Mouse (Mus musculus): ENCODE measurements around the gene Tiam1. TPM values are rescaled to one million over a fixed set of nuclear protein-coding genes. Genes with fewer than 3 reads are reported as not detected.
"Not testable (repeated sequence)": the region's sequence is repeated elsewhere in the genome, so short reads cannot be mapped to it uniquely, and the experiment has no call there.

The Tiam1 gene
- total RNA-seq, 2 experiments from 2014 or later: 68.4 to 75.3 TPM

GRCm38 (mm10) chr16:90112577-90113155 lies 30.9 kb downstream of the Tiam1 start:
- DNase-seq (ENCODE audit: low spot score in 2 of 2): no peak

GRCm38 (mm10) chr16:90109500-90109899 lies 34.1 kb downstream of the Tiam1 start:
- DNase-seq (ENCODE audit: low spot score in 2 of 2): no peak

GRCm38 (mm10) chr16:90104714-90105459 lies 38.7 kb downstream of the Tiam1 start:
- no peak for DNase-seq (ENCODE audit: low spot score in 2 of 2)

- DNase-seq (ENCODE audit: low spot score in 2 of 2): no peak
Observed at GRCm38 (mm10) chr16:90103726-90104125, 39.8 kb downstream of the Tiam1 start.

- DNase-seq (ENCODE audit: low spot score in 2 of 2): no peak
Observed at GRCm38 (mm10) chr16:90102596-90102995, 41.0 kb downstream of the Tiam1 start.

- no peak for DNase-seq (ENCODE audit: low spot score in 2 of 2)
Observed at GRCm38 (mm10) chr16:90098191-90098605, 45.4 kb downstream of the Tiam1 start.

- no peak for DNase-seq (ENCODE audit: low spot score in 2 of 2)
Observed at GRCm38 (mm10) chr16:90097769-90098168, 45.8 kb downstream of the Tiam1 start.

GRCm38 (mm10) chr16:90096011-90096410 lies 47.6 kb downstream of the Tiam1 start:
- no peak for DNase-seq (ENCODE audit: low spot score in 2 of 2)

GRCm38 (mm10) chr16:90093015-90093414 lies 50.6 kb downstream of the Tiam1 start:
- DNase-seq (ENCODE audit: low spot score in 2 of 2): no peak

- DNase-seq (ENCODE audit: low spot score in 2 of 2): no peak
Observed at GRCm38 (mm10) chr16:90091906-90092305, 51.7 kb downstream of the Tiam1 start.

- no peak for DNase-seq (ENCODE audit: low spot score in 2 of 2)
Observed at GRCm38 (mm10) chr16:90091112-90091720, 52.4 kb downstream of the Tiam1 start.

GRCm38 (mm10) chr16:90090368-90090767 lies 53.2 kb downstream of the Tiam1 start:
- DNase-seq (ENCODE audit: low spot score in 2 of 2): no peak

GRCm38 (mm10) chr16:90087256-90087655 lies 56.3 kb downstream of the Tiam1 start:
- no peak for DNase-seq (ENCODE audit: low spot score in 2 of 2)

GRCm38 (mm10) chr16:90086111-90086510 lies 57.5 kb downstream of the Tiam1 start:
- DNase-seq (ENCODE audit: low spot score in 2 of 2): peak; percentile 29

GRCm38 (mm10) chr16:90085580-90085979 lies 58.0 kb downstream of the Tiam1 start:
- DNase-seq (ENCODE audit: low spot score in 2 of 2): peak; percentile 70 to 73

GRCm38 (mm10) chr16:90081125-90081524 lies 62.4 kb downstream of the Tiam1 start:
- no peak for DNase-seq (ENCODE audit: low spot score in 2 of 2)

- DNase-seq (ENCODE audit: low spot score in 2 of 2): no peak
Observed at GRCm38 (mm10) chr16:90078806-90079381, 64.7 kb downstream of the Tiam1 start.

- peak in 1 of 2 experiments; percentile 39 for DNase-seq (ENCODE audit: low spot score in 2 of 2)
Observed at GRCm38 (mm10) chr16:90073510-90073909, 70.1 kb downstream of the Tiam1 start.

GRCm38 (mm10) chr16:90072651-90073050 lies 70.9 kb downstream of the Tiam1 start:
- DNase-seq (ENCODE audit: low spot score in 2 of 2): no peak

- DNase-seq (ENCODE audit: low spot score in 2 of 2): not testable (repeated sequence)
Observed at GRCm38 (mm10) chr16:90071125-90071524, 72.4 kb downstream of the Tiam1 start.

- DNase-seq (ENCODE audit: low spot score in 2 of 2): peak; percentile 19 to 38
Observed at GRCm38 (mm10) chr16:90070104-90070503, 73.5 kb downstream of the Tiam1 start.

- no peak for DNase-seq (ENCODE audit: low spot score in 2 of 2)
Observed at GRCm38 (mm10) chr16:90069197-90069596, 74.4 kb downstream of the Tiam1 start.

Data from layer of hippocampus, postnatal 10 days (tissue).